Mouse (Mus musculus) midbrain, embryonic 13.5 days (tissue): ENCODE measurements at regions not wholly inside any gene's neighbourhood (a gene's known extent, or its start where the extent isn't known, plus 50 kb on each side); places are given as distances from the start of the nearest gene placed in this dataset.
A peak's percentile ranks its signal among the peaks of the same experiment; 100 is the strongest.

ENCODE experiments used
- ATAC-seq: fragments of 200-750 bp; cut with Nextera tagmentation; 2 replicates; pipeline ENCODE4 v1.8.0; 2017; ENCODE audit warnings: mild to moderate bottlenecking, moderate TSS enrichment, moderate library complexity
- H3K27ac ChIP-seq: fragments of 300-500 bp; sonication (generic); 2 replicates; pipeline ENCODE4 v1.5.1; 2015; ENCODE audit warnings: inconsistent platforms, mild to moderate bottlenecking, moderate library complexity
- H3K27me3 ChIP-seq: fragments of 300-500 bp; sonication (generic); 2 replicates; pipeline ENCODE4 v1.6.1; 2015; ENCODE audit warnings: mild to moderate bottlenecking, inconsistent platforms
- H3K36me3 ChIP-seq: fragments of 300-500 bp; sonication (generic); 2 replicates; pipeline ENCODE4 v1.6.1; 2015; ENCODE audit warnings: mild to moderate bottlenecking, inconsistent platforms
- H3K4me1 ChIP-seq: fragments of 300-500 bp; sonication (generic); replicated peaks from 2 replicates; pipeline ENCODE4 v1.6.1; 2015; ENCODE audit warnings: inconsistent platforms
- H3K4me2 ChIP-seq: fragments of 300-500 bp; sonication (generic); replicated peaks from 2 replicates; pipeline ENCODE4 v1.6.1; 2015; ENCODE audit warnings: moderate library complexity, mild to moderate bottlenecking, inconsistent platforms
- H3K4me3 ChIP-seq: fragments of 300-500 bp; sonication (generic); replicated peaks from 2 replicates; pipeline ENCODE4 v1.5.1; 2015; ENCODE audit warnings: mild to moderate bottlenecking, inconsistent platforms
- H3K9ac ChIP-seq: fragments of 300-500 bp; sonication (generic); replicated peaks from 2 replicates; pipeline ENCODE4 v1.6.1; 2015; ENCODE audit warnings: mild to moderate bottlenecking, inconsistent platforms
- H3K9me3 ChIP-seq: fragments of 300-500 bp; sonication (generic); 2 replicates; pipeline ENCODE4 v1.6.1; 2016; ENCODE audit warnings: mild to moderate bottlenecking, inconsistent platforms
- WGBS: fragments of 180-500 bp; shearing (Covaris S2); methylation state at CpG from one replicate; pipeline ENCODE4 v1.1.7; 2015; 5-methylcytosine and 5-hydroxymethylcytosine counted together

DNA sequence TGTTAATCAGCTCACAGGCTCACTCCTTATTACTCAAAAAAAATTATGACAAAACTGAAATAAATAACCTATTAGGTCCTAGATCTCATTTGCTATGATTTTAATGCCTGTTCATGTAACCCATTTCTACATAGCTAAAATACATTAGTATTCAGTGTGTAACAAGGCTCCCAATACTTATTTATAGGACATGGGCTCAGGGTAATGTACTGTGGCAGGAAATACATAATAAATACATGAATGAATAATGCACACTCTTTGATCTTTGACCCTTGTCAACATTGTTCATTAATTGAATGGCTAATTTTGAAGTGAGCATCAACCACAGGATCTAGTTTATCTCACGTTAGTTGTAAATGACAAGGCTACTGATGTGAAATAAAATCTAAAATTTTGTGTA is 340.4 kb upstream of the Tecrl start:
- no peaks in the 10 kb centered on the region for H3K27me3 ChIP-seq
- ATAC-seq: no peak
- H3K27ac ChIP-seq: no peak overlapping the region
- no peaks in the 10 kb centered on the region for H3K36me3 ChIP-seq
- no peak overlapping the region for H3K9ac ChIP-seq
- 45% methylated on average over 1 of the region's 1 CpGs for WGBS
- no peak overlapping the region for H3K4me3 ChIP-seq
- H3K4me1 ChIP-seq: no peaks in the 10 kb centered on the region
- H3K9me3 ChIP-seq: no peaks in the 10 kb centered on the region
- no peak overlapping the region for H3K4me2 ChIP-seq

DNA sequence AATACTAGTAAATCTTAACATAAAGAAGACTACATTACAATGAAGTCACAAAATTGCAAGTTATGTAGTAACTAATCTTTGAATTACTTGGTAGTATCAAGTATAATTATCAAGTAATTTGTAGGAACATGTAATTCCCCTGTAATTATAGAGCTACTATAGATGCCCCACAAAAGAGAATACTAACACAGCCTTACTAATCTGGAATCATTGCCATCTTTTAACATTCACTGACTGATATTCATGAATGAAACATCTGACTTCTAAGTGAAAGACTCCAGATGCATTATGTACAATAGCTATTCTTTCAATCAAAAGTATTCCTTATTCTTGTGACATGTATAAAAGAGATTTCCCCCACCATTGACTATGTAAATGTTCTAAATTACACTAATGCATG is 337.3 kb upstream of the Tecrl start:
- H3K27ac ChIP-seq: no peak overlapping the region
- ATAC-seq: no peak

DNA sequence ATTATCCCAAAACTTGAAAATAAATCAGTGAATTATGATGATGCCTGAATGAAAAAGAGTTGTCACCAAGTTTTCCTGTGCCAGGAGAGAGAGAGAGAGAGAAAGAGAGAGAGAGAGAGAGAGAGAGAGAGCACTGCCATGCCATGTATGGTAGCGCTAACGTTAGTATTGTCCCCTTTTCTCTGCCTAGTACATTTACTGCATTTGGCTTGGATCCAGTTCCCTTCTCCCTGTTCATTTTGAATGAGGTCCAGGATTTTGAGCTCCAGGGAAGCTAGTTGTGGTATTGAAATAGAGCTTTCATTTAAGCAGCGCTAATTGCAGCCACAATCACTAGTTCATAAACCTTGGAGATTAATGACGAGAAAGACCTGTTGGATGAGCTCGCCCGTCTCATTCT is 323.4 kb upstream of the Tecrl start:
- H3K36me3 ChIP-seq: no peaks in the 10 kb centered on the region
- H3K4me3 ChIP-seq: no peak overlapping the region
- no peak overlapping the region for H3K4me2 ChIP-seq
- no peak for ATAC-seq
- H3K9me3 ChIP-seq: no peaks in the 10 kb centered on the region
- no peak overlapping the region for H3K27ac ChIP-seq
- no peaks in the 10 kb centered on the region for H3K27me3 ChIP-seq
- WGBS: 79% methylated on average over 6 of the region's 6 CpGs
- H3K9ac ChIP-seq: no peak overlapping the region
- H3K4me1 ChIP-seq: no peaks in the 10 kb centered on the region

More for the DNA sequence above, 337.3 kb upstream of the Tecrl start:
- Histone ChIP-seq H3K27me3 (no peaks in the 10 kb centered on the region), H3K4me3 (no peak overlapping the region), H3K4me2 (no peak overlapping the region), H3K9me3 (no peaks in the 10 kb centered on the region), H3K9ac (no peak overlapping the region), H3K36me3 (no peaks in the 10 kb centered on the region), H3K4me1 (no peaks in the 10 kb centered on the region)

DNA sequence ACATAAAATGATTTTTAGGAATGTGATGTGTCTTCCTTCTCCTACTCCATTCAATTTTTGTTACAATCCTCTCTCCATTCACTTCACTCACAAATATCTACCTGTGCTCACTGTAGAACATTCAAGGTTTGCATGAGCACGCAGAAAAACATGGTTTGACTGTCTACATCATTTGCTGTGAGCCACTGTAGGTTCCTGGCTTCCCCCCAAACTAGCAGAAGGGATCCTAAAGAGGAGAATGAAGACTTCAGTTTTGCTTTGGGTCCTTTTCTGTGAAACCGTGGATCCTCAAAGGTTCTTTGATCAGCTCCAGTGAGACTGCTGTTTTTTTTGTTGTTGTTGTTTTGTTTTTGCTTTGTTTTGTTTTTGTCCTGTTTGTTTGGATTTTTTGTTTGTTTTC is 304.1 kb upstream of the Tecrl start:
- Histone ChIP-seq H3K4me2 (no peak overlapping the region), H3K36me3 (no peaks in the 10 kb centered on the region), H3K27me3 (no peaks in the 10 kb centered on the region), H3K4me1 (no peaks in the 10 kb centered on the region), H3K4me3 (no peak overlapping the region), H3K9me3 (no peaks in the 10 kb centered on the region), H3K27ac (no peak overlapping the region), H3K9ac (no peak overlapping the region)
- WGBS: 75% methylated on average over 2 of the region's 2 CpGs
- no peak for ATAC-seq

DNA sequence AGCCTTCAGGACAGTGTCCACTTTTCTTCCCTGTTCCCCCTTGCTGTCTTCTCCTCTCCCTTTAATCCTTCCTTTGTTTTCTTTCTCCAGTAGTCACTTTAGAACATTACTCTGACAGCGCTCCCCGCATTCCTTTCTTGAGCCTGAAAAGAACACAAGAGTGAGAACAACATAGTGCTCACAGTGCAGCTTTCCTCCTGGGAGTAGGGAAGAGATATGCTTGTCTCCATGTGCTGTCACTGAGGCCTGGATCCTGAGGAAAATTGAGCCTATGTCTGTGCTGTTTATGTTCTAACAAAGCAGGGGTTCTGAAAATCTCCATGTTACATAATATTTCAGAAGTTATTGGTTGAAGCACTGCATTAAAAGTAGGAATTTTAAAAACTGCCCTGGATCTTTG is 296.3 kb upstream of the Tecrl start:
- no peak overlapping the region for H3K27ac ChIP-seq
- no peak for ATAC-seq
- WGBS: 0% methylated on average over 2 of the region's 2 CpGs
- no peaks in the 10 kb centered on the region for H3K27me3 ChIP-seq
- no peaks in the 10 kb centered on the region for H3K36me3 ChIP-seq
- no peaks in the 10 kb centered on the region; the same call in 1 of the 2 replicates for H3K4me1 ChIP-seq
- no peak overlapping the region for H3K4me3 ChIP-seq
- H3K4me2 ChIP-seq: no peak overlapping the region
- no peak overlapping the region for H3K9ac ChIP-seq
- no peaks in the 10 kb centered on the region for H3K9me3 ChIP-seq

DNA sequence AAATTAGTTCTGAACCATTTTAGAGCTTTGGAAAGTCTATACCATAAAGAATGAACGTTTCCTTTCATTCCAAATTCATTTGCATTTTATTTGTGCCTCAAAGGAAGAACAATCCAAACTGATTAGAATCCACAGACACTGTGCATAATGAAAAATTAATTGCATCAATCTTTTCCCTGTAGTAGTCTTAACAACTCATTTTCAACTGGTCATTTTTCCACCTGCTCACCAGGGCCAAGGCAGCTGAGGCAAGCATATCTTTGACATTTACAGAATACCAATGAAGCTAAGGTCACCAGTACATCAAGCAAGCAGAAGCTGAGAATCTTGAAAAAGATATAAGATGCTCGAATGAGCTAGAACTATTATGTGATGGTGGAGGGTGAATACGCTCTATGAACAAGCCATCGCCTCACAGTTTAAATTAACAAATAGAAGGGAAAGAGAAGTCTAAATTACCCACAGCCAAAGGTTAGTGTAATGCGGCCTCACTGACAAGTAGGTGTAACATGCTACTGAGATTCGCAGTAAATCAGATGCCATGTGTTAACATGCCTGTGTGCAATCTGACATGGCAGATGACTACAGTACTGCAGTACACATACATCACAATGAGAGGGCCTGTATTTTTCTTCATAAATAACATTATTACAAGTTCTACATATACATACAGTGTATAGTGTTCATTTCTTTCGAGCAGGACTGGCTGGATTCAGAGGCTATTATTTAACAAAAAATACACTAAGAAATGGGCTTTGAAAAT is 267.8 kb upstream of the Tecrl start:
- peak; percentile 65 for ATAC-seq
- no peaks in the 10 kb centered on the region for H3K36me3 ChIP-seq
- H3K27ac ChIP-seq: peak overlapping the region; percentile 35; the same call in 1 of the 2 replicates
- H3K9me3 ChIP-seq: no peaks in the 10 kb centered on the region
- no peaks in the 10 kb centered on the region for H3K27me3 ChIP-seq
- H3K4me2 ChIP-seq: no peak overlapping the region
- no peaks in the 10 kb centered on the region for H3K4me1 ChIP-seq
- H3K4me3 ChIP-seq: no peak overlapping the region
- H3K9ac ChIP-seq: no peak overlapping the region
- 70% methylated on average over 7 of the region's 7 CpGs for WGBS

DNA sequence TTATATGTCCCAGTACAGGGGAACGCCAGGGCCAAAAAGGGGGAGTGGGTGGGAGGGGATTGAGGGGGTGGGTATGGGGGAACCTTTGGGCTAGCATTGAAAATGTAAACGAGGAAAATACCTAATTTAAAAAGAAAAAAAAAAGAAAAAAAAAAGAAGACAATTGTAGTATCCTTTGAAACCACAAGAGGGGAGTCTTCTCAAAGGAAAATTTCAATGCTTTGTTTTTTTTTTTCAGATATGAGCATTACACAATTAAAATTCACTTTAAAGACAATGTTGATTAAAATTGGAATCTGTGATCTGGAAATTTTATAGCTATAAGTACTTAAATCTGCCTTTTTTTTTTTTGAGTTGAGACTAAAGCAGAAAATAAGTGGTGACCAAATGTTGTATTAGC is 255.8 kb upstream of the Tecrl start:
- Histone ChIP-seq H3K4me3 (no peak overlapping the region), H3K4me1 (0 out of 2 replicates have a peak, but pooled peaks cover under 1% of the 10 kb centered on the region), H3K4me2 (no peak overlapping the region), H3K9ac (no peak overlapping the region), H3K36me3 (no peaks in the 10 kb centered on the region), H3K27ac (no peak overlapping the region), H3K27me3 (no peaks in the 10 kb centered on the region), H3K9me3 (no peaks in the 10 kb centered on the region)
- ATAC-seq: no peak
- 28% methylated on average over 2 of the region's 2 CpGs for WGBS

DNA sequence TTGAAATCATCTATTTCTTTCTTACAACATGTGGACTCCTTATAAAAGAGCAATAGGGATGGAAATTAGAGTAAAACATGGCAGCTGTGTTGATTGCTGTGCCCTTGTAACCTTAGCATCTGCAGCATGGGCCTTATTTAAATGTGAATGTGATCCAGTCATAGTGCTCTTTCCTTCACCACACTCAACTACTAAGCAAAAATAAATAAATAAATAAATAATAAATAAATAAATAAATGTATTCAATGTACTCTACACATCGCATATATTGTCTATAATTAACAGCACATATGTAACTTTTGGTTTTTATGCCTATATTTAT is 238.3 kb upstream of the Tecrl start:
- Histone ChIP-seq H3K9ac (no peak overlapping the region), H3K4me2 (no peak overlapping the region), H3K4me1 (no peaks in the 10 kb centered on the region), H3K9me3 (no peaks in the 10 kb centered on the region), H3K27ac (no peak overlapping the region), H3K4me3 (no peak overlapping the region), H3K27me3 (no peaks in the 10 kb centered on the region), H3K36me3 (no peaks in the 10 kb centered on the region)
- WGBS: 91% methylated on average over 1 of the region's 1 CpGs
- no peak for ATAC-seq

DNA sequence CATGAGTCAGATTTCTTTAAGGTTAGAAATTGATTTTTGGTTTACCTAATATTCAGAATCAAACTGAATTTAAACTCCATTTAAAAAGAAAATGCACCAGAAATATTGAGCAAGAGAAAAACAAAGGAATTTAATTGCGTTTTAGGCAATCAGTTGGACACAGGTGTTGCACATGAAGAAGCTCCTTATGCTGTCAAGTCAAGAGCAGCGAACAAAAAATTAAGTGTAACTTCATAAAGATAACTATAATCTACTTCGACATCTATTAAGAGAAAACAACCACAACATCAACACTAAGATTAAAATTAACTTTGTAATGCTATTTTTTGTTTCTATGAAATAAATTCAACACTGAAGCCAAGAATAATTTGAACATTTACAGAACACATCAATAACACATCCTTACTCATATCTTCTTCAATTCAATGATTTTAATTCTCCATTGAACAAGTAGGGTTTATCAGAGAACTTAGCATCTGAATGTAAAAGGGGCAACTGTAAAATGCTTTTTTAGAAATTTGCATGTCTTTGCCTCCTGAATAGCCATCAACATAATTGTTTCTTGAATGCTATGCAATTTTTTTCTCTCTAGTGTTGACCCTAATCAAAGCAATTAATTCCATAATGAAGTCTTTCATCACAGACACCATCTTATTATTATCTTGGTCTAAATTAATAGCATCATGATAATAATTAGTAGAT is 237.7 kb upstream of the Tecrl start:
- H3K9me3 ChIP-seq: no peaks in the 10 kb centered on the region
- H3K36me3 ChIP-seq: no peaks in the 10 kb centered on the region
- no peak overlapping the region for H3K9ac ChIP-seq
- H3K4me3 ChIP-seq: no peak overlapping the region
- no peak for ATAC-seq
- H3K27me3 ChIP-seq: no peaks in the 10 kb centered on the region
- no peak overlapping the region for H3K27ac ChIP-seq
- no peak overlapping the region for H3K4me2 ChIP-seq
- 91% methylated on average over 3 of the region's 3 CpGs for WGBS
- no peaks in the 10 kb centered on the region for H3K4me1 ChIP-seq
